Mouse (Mus musculus): ENCODE results near the gene Pde3a. TPM values are rescaled to one million over a fixed set of nuclear protein-coding genes. Genes with fewer than 3 reads are reported as not detected.

Gene Pde3a
- polyA plus RNA-seq, 1 experiment = 0.04 TPM

- Histone ChIP-seq H3K36me3 (ENCODE audit: control insufficient read depth, insufficient read depth, low read length, poor library complexity, severe bottlenecking) (no peaks in the 10 kb centered on the region), H3K9ac (ENCODE audit: low read depth, poor library complexity, severe bottlenecking) (no peak overlapping the region), H3K4me1 (ENCODE audit: control insufficient read depth, insufficient read depth, low read length) (no peaks in the 10 kb centered on the region), H3K4me3 (ENCODE audit: low read depth, low read length) (no peak overlapping the region), H3K9me3 (replicated peaks; ENCODE audit: control insufficient read depth, insufficient read depth, low read length, poor library complexity, severe bottlenecking) (no peaks in the 10 kb centered on the region), H3K27ac (ENCODE audit: insufficient read depth, low read length) (no peak overlapping the region), H3K27me3 (ENCODE audit: control insufficient read depth, insufficient read depth, low read length, poor library complexity, severe bottlenecking) (no peaks in the 10 kb centered on the region)
- TF ChIP-seq POLR2A (IDR thresholded peaks at IDR 0.05; ENCODE audit: insufficient read depth, low read length) = no peak
- TF ChIP-seq EP300 (IDR thresholded peaks at IDR 0.05; ENCODE audit: insufficient read depth, low read depth, low read length) = no peak
- TF ChIP-seq CTCF (IDR thresholded peaks at IDR 0.05; ENCODE audit: low read depth, low read length) = no peak
Measured at GRCm38 (mm10) chr6:141456591-141456990, 207.5 kb downstream of the Pde3a start.

GRCm38 (mm10) chr6:141470251-141470650 lies 221.2 kb downstream of the Pde3a start:
- Histone ChIP-seq H3K27ac (ENCODE audit: insufficient read depth, low read length) (no peak overlapping the region), H3K27me3 (ENCODE audit: control insufficient read depth, insufficient read depth, low read length, poor library complexity, severe bottlenecking) (no peaks in the 10 kb centered on the region), H3K9ac (ENCODE audit: low read depth, poor library complexity, severe bottlenecking) (no peak overlapping the region), H3K36me3 (ENCODE audit: control insufficient read depth, insufficient read depth, low read length, poor library complexity, severe bottlenecking) (no peaks in the 10 kb centered on the region), H3K4me3 (ENCODE audit: low read depth, low read length) (no peak overlapping the region), H3K4me1 (ENCODE audit: control insufficient read depth, insufficient read depth, low read length) (no peaks in the 10 kb centered on the region), H3K9me3 (replicated peaks; ENCODE audit: control insufficient read depth, insufficient read depth, low read length, poor library complexity, severe bottlenecking) (peaks cover 8% of the 10 kb centered on the region)
- no peak for TF ChIP-seq EP300 (IDR thresholded peaks at IDR 0.05; ENCODE audit: insufficient read depth, low read depth, low read length)
- no peak for TF ChIP-seq POLR2A (IDR thresholded peaks at IDR 0.05; ENCODE audit: insufficient read depth, low read length)
- TF ChIP-seq CTCF (IDR thresholded peaks at IDR 0.05; ENCODE audit: low read depth, low read length) = no peak

DNA sequence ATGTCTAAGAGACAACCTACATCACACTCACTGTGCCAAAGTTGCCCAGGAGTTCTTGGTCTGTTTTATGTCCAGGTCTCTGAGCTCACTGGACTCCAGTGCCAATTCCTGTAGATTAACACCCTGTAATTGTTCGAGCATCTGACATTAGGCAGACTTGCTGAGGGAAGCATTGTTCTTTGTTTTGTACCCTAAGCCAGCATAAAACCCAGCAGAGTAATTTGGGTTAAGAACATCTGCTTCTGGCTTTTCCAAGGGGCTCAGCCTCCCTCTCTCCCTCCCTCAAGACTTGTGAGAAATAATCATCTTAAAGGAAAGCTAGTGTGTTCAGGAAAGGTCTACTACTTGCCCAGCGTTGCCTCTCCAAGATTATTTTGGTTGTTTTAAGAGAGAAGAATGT lies 225.2 kb downstream of the Pde3a start:
- Histone ChIP-seq H3K4me1 (ENCODE audit: control insufficient read depth, insufficient read depth, low read length) (no peaks in the 10 kb centered on the region), H3K9me3 (replicated peaks; ENCODE audit: control insufficient read depth, insufficient read depth, low read length, poor library complexity, severe bottlenecking) (peaks cover 8% of the 10 kb centered on the region), H3K9ac (ENCODE audit: low read depth, poor library complexity, severe bottlenecking) (no peak overlapping the region), H3K27me3 (ENCODE audit: control insufficient read depth, insufficient read depth, low read length, poor library complexity, severe bottlenecking) (no peaks in the 10 kb centered on the region), H3K36me3 (ENCODE audit: control insufficient read depth, insufficient read depth, low read length, poor library complexity, severe bottlenecking) (no peaks in the 10 kb centered on the region), H3K4me3 (ENCODE audit: low read depth, low read length) (no peak overlapping the region), H3K27ac (ENCODE audit: insufficient read depth, low read length) (no peak overlapping the region)
- TF ChIP-seq POLR2A (IDR thresholded peaks at IDR 0.05; ENCODE audit: insufficient read depth, low read length) (no peak), CTCF (IDR thresholded peaks at IDR 0.05; ENCODE audit: low read depth, low read length) (no peak), EP300 (IDR thresholded peaks at IDR 0.05; ENCODE audit: insufficient read depth, low read depth, low read length) (no peak)

- no peak for TF ChIP-seq POLR2A (IDR thresholded peaks at IDR 0.05; ENCODE audit: insufficient read depth, low read length)
- no peak for TF ChIP-seq CTCF (IDR thresholded peaks at IDR 0.05; ENCODE audit: low read depth, low read length)
- TF ChIP-seq EP300 (IDR thresholded peaks at IDR 0.05; ENCODE audit: insufficient read depth, low read depth, low read length) = no peak
- H3K4me3 ChIP-seq (ENCODE audit: low read depth, low read length) = no peak overlapping the region
- peaks cover 8% of the 10 kb centered on the region for H3K9me3 ChIP-seq (replicated peaks; ENCODE audit: control insufficient read depth, insufficient read depth, low read length, poor library complexity, severe bottlenecking)
- no peaks in the 10 kb centered on the region for H3K36me3 ChIP-seq (ENCODE audit: control insufficient read depth, insufficient read depth, low read length, poor library complexity, severe bottlenecking)
- no peak overlapping the region for H3K9ac ChIP-seq (ENCODE audit: low read depth, poor library complexity, severe bottlenecking)
- no peaks in the 10 kb centered on the region for H3K4me1 ChIP-seq (ENCODE audit: control insufficient read depth, insufficient read depth, low read length)
- H3K27ac ChIP-seq (ENCODE audit: insufficient read depth, low read length) = no peak overlapping the region
- H3K27me3 ChIP-seq (ENCODE audit: control insufficient read depth, insufficient read depth, low read length, poor library complexity, severe bottlenecking) = no peaks in the 10 kb centered on the region
Measured at GRCm38 (mm10) chr6:141474696-141475095, 225.6 kb downstream of the Pde3a start.

DNA sequence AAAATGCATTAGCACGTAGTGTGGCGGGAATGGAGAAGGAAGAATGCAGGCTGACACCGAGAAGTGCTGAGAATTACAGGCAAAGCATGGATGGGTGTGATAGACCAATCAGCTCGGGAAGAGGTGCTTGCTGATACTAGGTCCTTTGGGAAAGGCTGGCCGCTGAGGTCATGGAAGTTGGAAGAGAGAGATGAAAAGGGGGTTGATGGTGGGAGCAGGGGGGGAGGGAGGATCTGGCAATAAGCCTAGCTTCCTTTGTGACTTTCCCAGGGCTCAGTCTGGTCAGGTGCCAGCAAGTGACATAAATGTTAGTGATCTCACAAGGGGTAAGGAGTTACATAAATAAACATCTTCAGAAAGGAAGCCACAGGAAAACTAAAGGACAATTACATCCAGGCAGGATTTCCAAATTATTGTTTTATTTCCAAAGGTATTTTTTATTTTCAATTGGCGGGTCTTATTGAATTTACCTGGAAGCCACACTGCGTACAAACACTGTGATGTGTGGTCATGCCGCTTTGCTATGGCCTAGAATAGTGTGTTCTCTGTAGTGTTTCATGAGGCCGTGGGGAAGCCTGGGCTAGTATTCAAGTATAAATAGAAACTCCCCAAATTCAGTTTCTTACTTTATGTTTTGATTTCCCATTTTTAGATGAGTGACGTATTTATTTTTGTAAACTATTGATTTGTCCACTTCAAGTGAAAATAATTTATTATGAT lies 236.4 kb downstream of the Pde3a start:
- Histone ChIP-seq H3K9me3 (replicated peaks; ENCODE audit: control insufficient read depth, insufficient read depth, low read length, poor library complexity, severe bottlenecking) (no peaks in the 10 kb centered on the region), H3K4me3 (ENCODE audit: low read depth, low read length) (no peak overlapping the region), H3K9ac (ENCODE audit: low read depth, poor library complexity, severe bottlenecking) (no peak overlapping the region), H3K36me3 (ENCODE audit: control insufficient read depth, insufficient read depth, low read length, poor library complexity, severe bottlenecking) (no peaks in the 10 kb centered on the region), H3K4me1 (ENCODE audit: control insufficient read depth, insufficient read depth, low read length) (no peaks in the 10 kb centered on the region), H3K27ac (ENCODE audit: insufficient read depth, low read length) (no peak overlapping the region), H3K27me3 (ENCODE audit: control insufficient read depth, insufficient read depth, low read length, poor library complexity, severe bottlenecking) (no peaks in the 10 kb centered on the region)
- TF ChIP-seq CTCF (IDR thresholded peaks at IDR 0.05; ENCODE audit: low read depth, low read length) (no peak), POLR2A (IDR thresholded peaks at IDR 0.05; ENCODE audit: insufficient read depth, low read length) (no peak), EP300 (IDR thresholded peaks at IDR 0.05; ENCODE audit: insufficient read depth, low read depth, low read length) (no peak)

DNA sequence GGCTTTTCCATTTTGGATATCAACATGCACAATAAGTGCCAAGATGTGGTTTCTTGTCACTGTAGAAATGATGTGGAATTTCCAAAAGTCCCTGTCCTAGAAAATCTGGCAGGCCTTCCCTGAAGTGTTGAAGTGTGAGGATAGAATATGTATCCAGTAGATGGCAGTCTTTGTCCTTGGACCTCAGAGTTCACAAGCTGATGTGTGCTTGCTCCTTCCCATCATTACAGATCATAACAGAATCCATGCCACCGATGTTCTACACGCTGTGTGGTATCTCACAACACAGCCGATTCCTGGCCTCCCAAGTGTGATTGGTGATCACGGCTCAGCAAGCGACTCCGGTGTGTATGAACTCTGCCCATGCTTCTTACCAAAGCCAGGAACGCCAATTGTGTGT lies 238.2 kb downstream of the Pde3a start:
- Histone ChIP-seq H3K4me1 (ENCODE audit: control insufficient read depth, insufficient read depth, low read length) (no peaks in the 10 kb centered on the region), H3K36me3 (ENCODE audit: control insufficient read depth, insufficient read depth, low read length, poor library complexity, severe bottlenecking) (no peaks in the 10 kb centered on the region), H3K27me3 (ENCODE audit: control insufficient read depth, insufficient read depth, low read length, poor library complexity, severe bottlenecking) (no peaks in the 10 kb centered on the region), H3K9ac (ENCODE audit: low read depth, poor library complexity, severe bottlenecking) (no peak overlapping the region), H3K4me3 (ENCODE audit: low read depth, low read length) (no peak overlapping the region), H3K27ac (ENCODE audit: insufficient read depth, low read length) (no peak overlapping the region), H3K9me3 (replicated peaks; ENCODE audit: control insufficient read depth, insufficient read depth, low read length, poor library complexity, severe bottlenecking) (no peaks in the 10 kb centered on the region)
- TF ChIP-seq EP300 (IDR thresholded peaks at IDR 0.05; ENCODE audit: insufficient read depth, low read depth, low read length) (no peak), CTCF (IDR thresholded peaks at IDR 0.05; ENCODE audit: low read depth, low read length) (peak; percentile 17), POLR2A (IDR thresholded peaks at IDR 0.05; ENCODE audit: insufficient read depth, low read length) (no peak)

Data from ES-Bruce4 (cell line).